In genomic region chr2:165459663-165460062, GRCm38 (mm10) we compare ENCODE assay signal across 21 mouse cellular contexts. TPM values are rescaled to one million over a fixed set of nuclear protein-coding genes. Genes with fewer than 3 reads are reported as not detected.
DNase-seq lines count a peak whose midpoint lies in the region; ATAC-seq lines count a peak whose summit lies in the region.
"Had no signal": no experiment of that assay in that cellular context is flagged by ENCODE, and none has a peak within 500 bp of the region (broad histone marks: within the 10 kb centered on the region; RNA-seq: fewer than 3 reads in every experiment).

No protein-coding gene starts in this region.

- peak overlapping the region; percentile 49; the same call in 1 of the 2 replicates for H3K27ac ChIP-seq in forebrain, embryonic 10.5 days
- no peak overlapping the region for H3K27ac ChIP-seq in forebrain, embryonic 15.5 days (replicated peaks)
- H3K27ac ChIP-seq in limb, embryonic 10.5 days: no peak overlapping the region; the same call in 1 of the 2 replicates
- H3K27ac ChIP-seq: heart, embryonic 15.5 days; limb, embryonic 12.5 days; liver, embryonic 15.5 days; midbrain, embryonic 12.5 days; stomach, embryonic 15.5 days had no signal

- no peak for ATAC-seq in forebrain, embryonic 15.5 days (replicated peaks)
- ATAC-seq: intestine, embryonic 16.5 days had no signal

- no peak overlapping the region for H3K9ac ChIP-seq in forebrain, embryonic 15.5 days (replicated peaks)
- H3K9ac ChIP-seq: heart, embryonic 15.5 days; limb, embryonic 12.5 days; liver, embryonic 15.5 days; midbrain, embryonic 12.5 days; stomach, embryonic 15.5 days had no signal

- H3K4me1 ChIP-seq in forebrain, embryonic 10.5 days: peaks cover 26% of the 10 kb centered on the region
- no peaks in the 10 kb centered on the region for H3K4me1 ChIP-seq in forebrain, embryonic 15.5 days
- peaks cover 45% of the 10 kb centered on the region for H3K4me1 ChIP-seq in limb, embryonic 10.5 days
- H3K4me1 ChIP-seq: heart, embryonic 15.5 days; stomach, embryonic 15.5 days had no signal

- no peaks in the 10 kb centered on the region for H3K36me3 ChIP-seq in forebrain, embryonic 10.5 days (replicated peaks)
- no peaks in the 10 kb centered on the region for H3K36me3 ChIP-seq in forebrain, embryonic 15.5 days
- no peaks in the 10 kb centered on the region for H3K36me3 ChIP-seq in limb, embryonic 10.5 days
- H3K36me3 ChIP-seq: heart, embryonic 15.5 days; limb, embryonic 12.5 days; liver, embryonic 15.5 days; midbrain, embryonic 12.5 days; stomach, embryonic 15.5 days had no signal

- no peak overlapping the region for H3K4me2 ChIP-seq in forebrain, embryonic 15.5 days (replicated peaks)
- H3K4me2 ChIP-seq: heart, embryonic 15.5 days; limb, embryonic 12.5 days; liver, embryonic 15.5 days; midbrain, embryonic 12.5 days; stomach, embryonic 15.5 days had no signal

- 36% methylated on average over 7 of the region's 7 CpGs for WGBS in forebrain, embryonic 10.5 days
- 17% methylated on average over 7 of the region's 7 CpGs for WGBS in forebrain, embryonic 15.5 days
- WGBS in limb, embryonic 10.5 days: 19% methylated on average over 7 of the region's 7 CpGs

- H3K4me3 ChIP-seq in forebrain, embryonic 10.5 days: no peak overlapping the region
- no peak overlapping the region for H3K4me3 ChIP-seq in forebrain, embryonic 15.5 days
- H3K4me3 ChIP-seq in limb, embryonic 10.5 days: no peak overlapping the region
- H3K4me3 ChIP-seq: heart, embryonic 15.5 days; limb, embryonic 12.5 days; liver, embryonic 15.5 days; midbrain, embryonic 12.5 days; stomach, embryonic 15.5 days had no signal

- no peaks in the 10 kb centered on the region for H3K9me3 ChIP-seq in forebrain, embryonic 10.5 days
- no peaks in the 10 kb centered on the region for H3K9me3 ChIP-seq in forebrain, embryonic 15.5 days
- H3K9me3 ChIP-seq in limb, embryonic 10.5 days (replicated peaks): no peaks in the 10 kb centered on the region
- H3K9me3 ChIP-seq: heart, embryonic 15.5 days; limb, embryonic 12.5 days; liver, embryonic 15.5 days; midbrain, embryonic 12.5 days; stomach, embryonic 15.5 days had no signal

- H3K27me3 ChIP-seq in forebrain, embryonic 10.5 days (ENCODE audit: poor library complexity, severe bottlenecking): no peaks in the 10 kb centered on the region
- no peaks in the 10 kb centered on the region for H3K27me3 ChIP-seq in forebrain, embryonic 15.5 days
- H3K27me3 ChIP-seq in limb, embryonic 10.5 days (ENCODE audit: low read depth, poor library complexity, severe bottlenecking): no peaks in the 10 kb centered on the region
- H3K27me3 ChIP-seq: limb, embryonic 12.5 days; liver, embryonic 15.5 days; midbrain, embryonic 12.5 days; stomach, embryonic 15.5 days had no signal

- DNase-seq in forebrain, embryonic 10.5 days (ENCODE audit: extremely low spot score, low spot score): no peak
- DNase-seq in embryo, embryonic 11 days: peak; percentile 32
- DNase-seq in kidney, adult 9 months: peak; percentile 97
- peak; percentile 52 for DNase-seq in limb, embryonic 10.5 days (ENCODE audit: low spot score)
- no peak for DNase-seq in urinary bladder, postnatal 14 days (ENCODE audit: low spot score)
- DNase-seq in right cerebral cortex, adult 2 months (ENCODE audit: low spot score in 2 of 2): no peak
- no peak for DNase-seq in left cerebral cortex, adult 11 months (ENCODE audit: low spot score)
- DNase-seq: adrenal gland, postnatal 25 days; cerebellum, adult 9-10 months; layer of hippocampus, postnatal 36 days; lung, postnatal 10 days; spleen, adult 18-20 months had no signal

RNA-seq across cellular contexts. Expression of gene Slc13a3, which starts 13.4 kb away (rescaled TPM):
- 0.69 and 0.77 TPM in 2 replicates for polyA plus RNA-seq in forebrain, embryonic 10.5 days (2016; fragmentation: Nextera tagmentation; extraction: Ambion mirVana)
- 5.3 and 5.4 TPM in 2 replicates for polyA plus RNA-seq in forebrain, embryonic 15.5 days (2015; fragmentation: Nextera tagmentation; extraction: Ambion mirVana)
- 0.24 TPM in 1 of 2 replicates, not detected in the other for polyA plus RNA-seq in limb, embryonic 10.5 days (2016; fragmentation: Nextera tagmentation; extraction: Ambion mirVana)
- polyA plus RNA-seq: limb, embryonic 12.5 days had no signal

RNA-seq across cellular contexts. Expression of gene Trp53rka, which starts 33.5 kb away (rescaled TPM):
- polyA plus RNA-seq in forebrain, embryonic 10.5 days (2016; fragmentation: Nextera tagmentation; extraction: Ambion mirVana): 55.3 and 59.3 TPM in 2 replicates
- polyA plus RNA-seq in forebrain, embryonic 15.5 days (2015; fragmentation: Nextera tagmentation; extraction: Ambion mirVana): 47.1 and 48.6 TPM in 2 replicates
- polyA plus RNA-seq in limb, embryonic 10.5 days (2016; fragmentation: Nextera tagmentation; extraction: Ambion mirVana): 55.9 and 56.1 TPM in 2 replicates

RNA-seq across cellular contexts. Expression of gene Slc2a10, which starts 43.9 kb away (rescaled TPM):
- polyA plus RNA-seq in forebrain, embryonic 10.5 days (2016; fragmentation: Nextera tagmentation; extraction: Ambion mirVana): 4.6 and 5.9 TPM in 2 replicates
- polyA plus RNA-seq in forebrain, embryonic 15.5 days (2015; fragmentation: Nextera tagmentation; extraction: Ambion mirVana): 2.4 and 2.6 TPM in 2 replicates
- 3.0 and 4.6 TPM in 2 replicates for polyA plus RNA-seq in limb, embryonic 10.5 days (2016; fragmentation: Nextera tagmentation; extraction: Ambion mirVana)

RNA-seq across cellular contexts. Expression of gene Ocstamp, which starts 59.5 kb away (rescaled TPM):
- 0.05 and 0.15 TPM in 2 replicates for polyA plus RNA-seq in forebrain, embryonic 10.5 days (2016; fragmentation: Nextera tagmentation; extraction: Ambion mirVana)
- polyA plus RNA-seq in forebrain, embryonic 15.5 days (2015; fragmentation: Nextera tagmentation; extraction: Ambion mirVana): 0.05 TPM in 1 of 2 replicates, not detected in the other
- 0.10 TPM in 2 replicates for polyA plus RNA-seq in limb, embryonic 10.5 days (2016; fragmentation: Nextera tagmentation; extraction: Ambion mirVana)
- polyA plus RNA-seq: hindbrain, embryonic 11.5 days; limb, embryonic 12.5 days; neural tube, embryonic 11.5 days had no signal

Comparison
In these comparisons a context has a peak if more than half of its experiments do, and no peak if none do; other contexts are left out.
1. DNase-seq: peak in embryo, embryonic 11 days (single experiment), kidney, adult 9 months (single experiment) and limb, embryonic 10.5 days (single experiment); none in forebrain, embryonic 10.5 days (single experiment), urinary bladder, postnatal 14 days (single experiment), right cerebral cortex, adult 2 months (0 of 2) and left cerebral cortex, adult 11 months (single experiment).